Mouse (Mus musculus) forebrain, embryonic 12.5 days (tissue): ENCODE results near the gene Olfr1410. TPM values are rescaled to one million over a fixed set of nuclear protein-coding genes. Genes with fewer than 3 reads are reported as not detected.

Source experiments
- ATAC-seq: fragments of 200-750 bp; cut with Nextera tagmentation; 2 replicates; pipeline ENCODE4 v1.8.0; 2017; ENCODE audit warnings: moderate TSS enrichment; ENCODE audit not compliant: low FRiP score
- H3K27ac ChIP-seq: fragments of 300-500 bp; sonication (generic); 2 replicates; pipeline ENCODE4 v1.5.1; 2016; ENCODE audit warnings: mild to moderate bottlenecking
- H3K27me3 ChIP-seq: fragments of 300-500 bp; sonication (generic); 2 replicates; pipeline ENCODE4 v1.6.1; 2016; ENCODE audit warnings: mild to moderate bottlenecking
- H3K36me3 ChIP-seq: fragments of 300-500 bp; sonication (generic); replicated peaks from 2 replicates; pipeline ENCODE4 v1.6.1; 2016; ENCODE audit warnings: mild to moderate bottlenecking
- H3K4me1 ChIP-seq: fragments of 300-500 bp; sonication (generic); 2 replicates; pipeline ENCODE4 v1.6.1; 2016
- H3K4me2 ChIP-seq: fragments of 300-500 bp; sonication (generic); 2 replicates; pipeline ENCODE4 v1.6.1; 2016; ENCODE audit warnings: mild to moderate bottlenecking, moderate library complexity
- H3K4me3 ChIP-seq: fragments of 300-500 bp; sonication (generic); replicated peaks from 2 replicates; pipeline ENCODE4 v1.5.1; 2016; ENCODE audit warnings: mild to moderate bottlenecking
- H3K9ac ChIP-seq: fragments of 300-500 bp; sonication (generic); 2 replicates; pipeline ENCODE4 v1.6.1; 2016; ENCODE audit warnings: mild to moderate bottlenecking
- H3K9me3 ChIP-seq: fragments of 300-500 bp; sonication (generic); 2 replicates; pipeline ENCODE4 v1.6.1; 2016
- WGBS: fragments of 180-500 bp; shearing (Covaris S2); methylation state at CpG from one replicate; pipeline ENCODE4 v1.1.7; 2016; 5-methylcytosine and 5-hydroxymethylcytosine counted together
- polyA plus RNA-seq: library from polyadenylated mRNA; unstranded; fragments of >200 nt; fragmentation: Nextera tagmentation; extraction: Ambion mirVana; gene quantifications from 2 replicates; pipeline ENCODE4 v1.2.1, GENCODE M21; 2016

Olfr1410 gene
- polyA plus RNA-seq, 1 experiment from 2014 or later, result not detected

- WGBS, result 77% methylated on average over 4 of the region's 4 CpGs
- Histone ChIP-seq H3K36me3 (peaks cover 8% of the 10 kb centered on the region), H3K9me3 (no peaks in the 10 kb centered on the region), H3K27ac (no peak overlapping the region), H3K9ac (no peak overlapping the region), H3K27me3 (peaks cover 9% of the 10 kb centered on the region), H3K4me3 (no peak overlapping the region), H3K4me2 (no peak overlapping the region), H3K4me1 (peaks cover 25% of the 10 kb centered on the region)
- ATAC-seq, result no peak
Observed at GRCm38 (mm10) chr1:92643691-92644090, 38.1 kb downstream of the Olfr1410 start.

GRCm38 (mm10) chr1:92644916-92645315, 39.3 kb downstream of the Olfr1410 start:
- H3K9me3 ChIP-seq, result no peaks in the 10 kb centered on the region
- H3K9ac ChIP-seq, result no peak overlapping the region
- peaks cover 25% of the 10 kb centered on the region for H3K4me1 ChIP-seq
- 82% methylated on average over 5 of the region's 5 CpGs for WGBS
- H3K27me3 ChIP-seq, result peaks cover 9% of the 10 kb centered on the region
- H3K4me3 ChIP-seq, result no peak overlapping the region
- no peaks in the 10 kb centered on the region for H3K36me3 ChIP-seq
- no peak overlapping the region for H3K4me2 ChIP-seq
- ATAC-seq, result no peak
- H3K27ac ChIP-seq, result no peak overlapping the region

GRCm38 (mm10) chr1:92646111-92646510, 40.5 kb downstream of the Olfr1410 start:
- 57% methylated on average over 2 of the region's 2 CpGs for WGBS

GRCm38 (mm10) chr1:92646601-92647000, 41.0 kb downstream of the Olfr1410 start:
- Histone ChIP-seq H3K36me3 (no peaks in the 10 kb centered on the region), H3K4me2 (no peak overlapping the region), H3K27ac (no peak overlapping the region), H3K27me3 (peaks cover 9% of the 10 kb centered on the region), H3K9me3 (no peaks in the 10 kb centered on the region), H3K4me3 (no peak overlapping the region), H3K9ac (no peak overlapping the region), H3K4me1 (peaks cover 16% of the 10 kb centered on the region)
- no peak for ATAC-seq
- 81% methylated on average over 7 of the region's 7 CpGs for WGBS

More at GRCm38 (mm10) chr1:92646111-92646510, 40.5 kb downstream of the Olfr1410 start:
- no peaks in the 10 kb centered on the region for H3K36me3 ChIP-seq
- H3K27ac ChIP-seq, result no peak overlapping the region
- H3K9ac ChIP-seq, result no peak overlapping the region
- H3K4me3 ChIP-seq, result no peak overlapping the region
- peaks cover 13% of the 10 kb centered on the region for H3K4me1 ChIP-seq
- no peak overlapping the region for H3K4me2 ChIP-seq
- peaks cover 9% of the 10 kb centered on the region for H3K27me3 ChIP-seq
- no peak for ATAC-seq
- H3K9me3 ChIP-seq, result no peaks in the 10 kb centered on the region

- H3K4me2 ChIP-seq, result no peak overlapping the region
- H3K9me3 ChIP-seq, result no peaks in the 10 kb centered on the region
- H3K27ac ChIP-seq, result no peak overlapping the region
- no peak overlapping the region for H3K9ac ChIP-seq
- no peak overlapping the region for H3K4me3 ChIP-seq
- no peak for ATAC-seq
- peaks cover 16% of the 10 kb centered on the region for H3K4me1 ChIP-seq
- H3K36me3 ChIP-seq, result no peaks in the 10 kb centered on the region
- 78% methylated on average over 4 of the region's 4 CpGs for WGBS
- peaks cover 9% of the 10 kb centered on the region for H3K27me3 ChIP-seq
Observed at GRCm38 (mm10) chr1:92647026-92647425, 41.4 kb downstream of the Olfr1410 start.

- ATAC-seq, result peak; percentile 47
- Histone ChIP-seq H3K27ac (no peak overlapping the region), H3K36me3 (no peaks in the 10 kb centered on the region), H3K4me2 (peak overlapping the region; percentile 13), H3K9me3 (no peaks in the 10 kb centered on the region), H3K27me3 (peaks cover 9% of the 10 kb centered on the region), H3K4me1 (peaks cover 13% of the 10 kb centered on the region), H3K4me3 (no peak overlapping the region), H3K9ac (no peak overlapping the region)
- 8% methylated on average over 8 of the region's 8 CpGs for WGBS
Observed at GRCm38 (mm10) chr1:92647752-92648151, 42.2 kb downstream of the Olfr1410 start.

- 52% methylated on average over 10 of the region's 10 CpGs for WGBS
- 0 out of 2 replicates have a peak, but pooled peaks have one; percentile 28 for ATAC-seq
- Histone ChIP-seq H3K36me3 (no peaks in the 10 kb centered on the region), H3K9ac (no peak overlapping the region), H3K27ac (no peak overlapping the region), H3K9me3 (no peaks in the 10 kb centered on the region), H3K27me3 (peaks cover 9% of the 10 kb centered on the region), H3K4me2 (peak overlapping the region; percentile 13), H3K4me3 (no peak overlapping the region), H3K4me1 (peaks cover 13% of the 10 kb centered on the region)
Observed at GRCm38 (mm10) chr1:92648197-92648596, 42.6 kb downstream of the Olfr1410 start.

GRCm38 (mm10) chr1:92648673-92649072, 43.1 kb downstream of the Olfr1410 start, which contains the start of gene Otos:
Otos (minus strand) TSS chr1:92648841.
- Histone ChIP-seq H3K36me3 (no peaks in the 10 kb centered on the region), H3K4me1 (peaks cover 13% of the 10 kb centered on the region), H3K27me3 (peaks cover 9% of the 10 kb centered on the region), H3K27ac (no peak within 1 kb of the TSS), H3K4me3 (no peak within 1 kb of the TSS), H3K4me2 (peak within 1 kb of the TSS; percentile 13), H3K9me3 (no peaks in the 10 kb centered on the region), H3K9ac (no peak within 1 kb of the TSS)
- WGBS, result 27% methylated on average over 8 of the region's 8 CpGs
- ATAC-seq, result peak; percentile 68

GRCm38 (mm10) chr1:92651467-92651866, 45.9 kb downstream of the Olfr1410 start:
- Histone ChIP-seq H3K4me2 (no peak overlapping the region), H3K27ac (no peak overlapping the region), H3K4me3 (no peak overlapping the region), H3K9me3 (no peaks in the 10 kb centered on the region), H3K27me3 (peaks cover 5% of the 10 kb centered on the region), H3K36me3 (no peaks in the 10 kb centered on the region), H3K4me1 (peaks cover 13% of the 10 kb centered on the region), H3K9ac (no peak overlapping the region)
- 49% methylated on average over 3 of the region's 3 CpGs for WGBS
- ATAC-seq, result no peak

- WGBS, result 93% methylated on average over 3 of the region's 3 CpGs
- H3K9me3 ChIP-seq, result no peaks in the 10 kb centered on the region
- no peaks in the 10 kb centered on the region for H3K36me3 ChIP-seq
- peaks cover 4% of the 10 kb centered on the region for H3K27me3 ChIP-seq
- no peak for ATAC-seq
- no peak overlapping the region for H3K27ac ChIP-seq
- H3K4me3 ChIP-seq, result no peak overlapping the region
- H3K9ac ChIP-seq, result no peak overlapping the region
- H3K4me2 ChIP-seq, result no peak overlapping the region
- H3K4me1 ChIP-seq, result peaks cover 7% of the 10 kb centered on the region
Observed at GRCm38 (mm10) chr1:92653179-92653578, 47.6 kb downstream of the Olfr1410 start.

- Histone ChIP-seq H3K27ac (no peak overlapping the region), H3K27me3 (no peaks in the 10 kb centered on the region), H3K9ac (no peak overlapping the region), H3K9me3 (no peaks in the 10 kb centered on the region), H3K36me3 (no peaks in the 10 kb centered on the region), H3K4me2 (no peak overlapping the region), H3K4me1 (peaks cover 5% of the 10 kb centered on the region), H3K4me3 (no peak overlapping the region)
- no peak for ATAC-seq
- 70% methylated on average over 2 of the region's 2 CpGs for WGBS
Observed at GRCm38 (mm10) chr1:92654676-92655075, 49.1 kb downstream of the Olfr1410 start.

- no peak overlapping the region for H3K27ac ChIP-seq
- H3K4me3 ChIP-seq, result no peak overlapping the region
- H3K36me3 ChIP-seq, result no peaks in the 10 kb centered on the region
- WGBS, result 80% methylated on average over 11 of the region's 11 CpGs
- no peaks in the 10 kb centered on the region for H3K27me3 ChIP-seq
- H3K4me1 ChIP-seq, result no peaks in the 10 kb centered on the region
- no peak for ATAC-seq
- no peak overlapping the region for H3K9ac ChIP-seq
- no peaks in the 10 kb centered on the region for H3K9me3 ChIP-seq
- no peak overlapping the region for H3K4me2 ChIP-seq
Observed at GRCm38 (mm10) chr1:92657025-92657820, 51.6 kb downstream of the Olfr1410 start.

- H3K4me3 ChIP-seq, result no peak overlapping the region
- no peaks in the 10 kb centered on the region for H3K4me1 ChIP-seq
- H3K4me2 ChIP-seq, result no peak overlapping the region
- no peak overlapping the region for H3K27ac ChIP-seq
- no peaks in the 10 kb centered on the region for H3K9me3 ChIP-seq
- H3K27me3 ChIP-seq, result no peaks in the 10 kb centered on the region
- ATAC-seq, result no peak
- no peaks in the 10 kb centered on the region for H3K36me3 ChIP-seq
- no peak overlapping the region for H3K9ac ChIP-seq
- WGBS, result 76% methylated on average over 5 of the region's 5 CpGs
Observed at GRCm38 (mm10) chr1:92659392-92659791, 53.8 kb downstream of the Olfr1410 start.
